Mouse (Mus musculus) fat pad, adult 2 months (tissue): Measurements from ENCODE around the gene Afm.

Experiments used
- DNase-seq: peaks from one replicate; pipeline ENCODE4 v3.0.0-alpha.2; 2011; ENCODE audit warnings: low read depth, low spot score; ENCODE audit errors: extremely low read depth

Afm gene

GRCm38 (mm10) chr5:90518356-90519100, at the start of gene Afm:
Gene Afm (plus strand): TSS chr5:90518932.
- DNase-seq = no peak

- DNase-seq = no peak
These were observed 47.9 kb upstream of the Afm start for GRCm38 (mm10) chr5:90470836-90471235.

- DNase-seq = no peak
These were observed 44.8 kb upstream of the Afm start for GRCm38 (mm10) chr5:90473902-90474301.

DNA sequence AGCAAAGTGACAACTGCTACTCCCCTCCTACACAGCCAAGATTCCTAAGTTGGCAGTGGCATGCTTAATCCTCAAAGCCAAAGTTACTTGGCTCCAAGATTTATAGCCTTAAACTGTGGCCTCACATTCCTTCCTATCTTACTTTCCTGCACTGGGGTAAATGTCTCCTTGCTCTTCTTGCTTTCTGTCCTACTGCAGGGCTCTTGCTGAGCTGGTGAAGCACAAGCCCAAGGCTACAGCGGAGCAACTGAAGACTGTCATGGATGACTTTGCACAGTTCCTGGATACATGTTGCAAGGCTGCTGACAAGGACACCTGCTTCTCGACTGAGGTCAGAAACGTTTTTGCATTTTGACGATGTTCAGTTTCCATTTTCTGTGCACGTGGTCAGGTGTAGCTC, 44.4 kb upstream of the Afm start:
- no peak for DNase-seq

DNA sequence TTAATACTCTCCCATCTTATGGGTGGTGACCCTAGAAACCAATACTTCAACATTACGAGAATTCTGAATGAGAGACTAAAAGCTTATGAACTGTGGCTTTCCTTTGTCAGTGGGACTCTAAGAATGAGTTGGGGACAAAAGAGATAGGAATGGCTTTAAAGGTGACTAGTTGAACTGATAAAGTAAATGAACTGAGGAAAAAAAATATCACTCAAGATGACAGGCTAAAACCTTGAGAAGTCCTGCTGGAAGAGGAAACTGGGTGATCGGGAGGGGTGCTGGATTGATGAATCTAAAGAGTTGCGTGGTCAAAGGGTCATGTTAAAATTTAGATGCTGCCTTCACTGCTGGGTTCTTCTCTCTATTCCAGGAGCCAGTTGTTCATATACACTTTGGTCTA, 42.0 kb upstream of the Afm start:
- DNase-seq = no peak

- DNase-seq = no peak
These were observed 41.2 kb upstream of the Afm start for GRCm38 (mm10) chr5:90477308-90478140.

GRCm38 (mm10) chr5:90478886-90479285, 39.8 kb upstream of the Afm start:
- DNase-seq = no peak

DNA sequence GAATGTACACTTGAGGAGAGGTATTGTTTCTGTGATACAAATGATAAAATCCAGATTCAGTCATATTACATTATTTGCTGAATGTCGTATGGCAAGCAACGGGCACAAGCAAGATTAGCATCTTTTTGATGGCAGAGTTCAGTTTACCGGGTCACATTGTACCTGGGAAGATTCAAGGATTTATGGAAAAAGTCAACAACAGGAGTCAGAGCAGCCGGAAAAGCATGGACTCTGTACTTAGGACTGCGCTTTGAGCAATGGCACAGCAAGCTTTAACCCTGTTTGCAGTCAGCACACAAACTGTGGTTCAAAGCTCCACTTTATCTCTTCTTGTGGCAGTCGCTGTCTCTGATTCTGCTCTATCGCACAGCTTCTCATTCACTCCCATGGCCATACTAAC, 33.1 kb upstream of the Afm start:
- no peak for DNase-seq

- DNase-seq = no peak
These were observed 30.4 kb upstream of the Afm start for GRCm38 (mm10) chr5:90488323-90488722.

- no peak for DNase-seq
These were observed 28.2 kb upstream of the Afm start, which contains the start of gene Afp for GRCm38 (mm10) chr5:90490518-90490917. Gene Afp (plus strand): TSS chr5:90490737.

- no peak for DNase-seq
These were observed 26.3 kb upstream of the Afm start for GRCm38 (mm10) chr5:90492440-90492839.

DNA sequence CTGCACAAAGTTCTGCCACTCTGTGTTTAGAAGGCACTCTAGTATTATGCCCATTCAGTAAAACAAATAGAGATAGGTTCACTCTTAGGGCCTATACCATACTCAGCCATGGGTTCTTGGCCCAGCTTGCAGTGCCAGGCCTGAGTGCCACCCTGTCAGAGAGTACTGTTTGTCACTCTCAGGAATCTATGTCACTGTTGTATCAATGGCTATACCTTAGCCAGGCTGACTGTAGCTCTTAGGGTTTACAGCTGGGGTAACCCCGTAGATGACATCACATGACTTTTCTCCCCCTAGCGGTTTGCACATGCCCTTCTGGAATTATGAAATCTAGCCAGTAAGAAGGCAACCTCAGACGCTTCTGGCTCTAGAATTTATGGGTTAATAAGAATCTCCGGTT, 24.4 kb upstream of the Afm start:
- DNase-seq = no peak

- no peak for DNase-seq
These were observed 19.2 kb upstream of the Afm start for GRCm38 (mm10) chr5:90499509-90499908.

DNA sequence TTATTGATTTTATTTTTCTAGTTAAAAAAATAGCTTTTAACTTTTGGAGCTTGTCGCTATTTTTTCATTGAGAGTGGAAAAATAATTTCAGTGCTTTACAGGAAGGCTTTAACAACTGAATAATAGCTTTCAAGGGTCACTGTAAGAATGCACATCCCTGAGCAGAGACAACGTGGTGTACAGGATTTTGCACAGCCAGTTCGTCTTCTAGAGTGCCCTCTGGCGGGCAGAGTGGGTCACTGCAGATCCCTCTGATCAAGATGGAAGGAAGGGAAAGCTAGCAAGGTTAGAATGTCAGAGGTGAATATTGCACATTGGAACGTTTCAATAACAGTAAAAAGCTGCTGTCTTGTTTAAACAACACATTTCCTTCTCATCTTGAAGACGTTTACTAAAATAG, 18.0 kb upstream of the Afm start:
- DNase-seq = no peak

DNA sequence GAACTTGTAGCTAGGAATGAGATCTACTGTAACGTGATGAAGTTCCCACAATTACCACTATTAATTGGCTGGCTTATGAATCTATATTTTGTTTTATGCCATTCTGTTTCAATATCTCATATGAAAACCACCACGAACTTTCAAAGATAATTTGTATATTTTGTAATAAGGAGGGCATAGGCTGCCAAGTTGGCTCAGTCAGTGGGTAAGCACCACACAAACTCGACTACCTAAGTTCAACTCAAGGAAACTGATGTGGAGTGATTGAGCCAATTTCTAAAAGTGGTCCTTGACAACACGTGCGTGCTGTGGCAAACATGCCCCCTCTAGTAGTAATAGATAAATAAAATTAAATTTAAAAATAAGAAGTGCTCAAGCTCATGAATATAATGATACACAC, 17.0 kb upstream of the Afm start:
- DNase-seq = no peak

- DNase-seq = no peak
These were observed 14.0 kb upstream of the Afm start for GRCm38 (mm10) chr5:90504742-90505141.

- DNase-seq = no peak
These were observed 12.2 kb upstream of the Afm start for GRCm38 (mm10) chr5:90506507-90506906.

- no peak for DNase-seq
These were observed 11.3 kb upstream of the Afm start for GRCm38 (mm10) chr5:90507411-90507949.

GRCm38 (mm10) chr5:90509828-90510592, 8.7 kb upstream of the Afm start:
- DNase-seq = no peak

- no peak for DNase-seq
These were observed 6.3 kb upstream of the Afm start for GRCm38 (mm10) chr5:90512288-90512955.

DNA sequence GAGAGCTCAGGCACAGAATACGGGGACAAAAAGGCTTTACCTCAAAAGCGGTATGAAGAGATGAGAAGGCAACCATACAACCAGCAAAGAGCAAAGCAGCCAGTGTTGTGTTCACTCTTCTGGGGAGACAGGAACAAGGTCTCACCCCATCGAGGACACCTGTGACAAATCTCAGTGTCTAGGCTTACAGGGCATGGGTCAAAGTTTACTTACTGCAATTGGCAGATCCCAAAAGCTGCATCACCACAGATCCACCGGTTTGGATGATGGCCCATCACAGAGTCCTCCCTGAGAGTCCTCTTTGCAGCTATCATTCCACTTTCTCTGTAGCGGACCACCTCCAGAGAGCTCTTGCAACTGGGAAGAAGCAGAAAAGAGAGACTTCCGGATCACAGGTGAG, 3.2 kb upstream of the Afm start:
- no peak for DNase-seq
